In the genomic region with DNA sequence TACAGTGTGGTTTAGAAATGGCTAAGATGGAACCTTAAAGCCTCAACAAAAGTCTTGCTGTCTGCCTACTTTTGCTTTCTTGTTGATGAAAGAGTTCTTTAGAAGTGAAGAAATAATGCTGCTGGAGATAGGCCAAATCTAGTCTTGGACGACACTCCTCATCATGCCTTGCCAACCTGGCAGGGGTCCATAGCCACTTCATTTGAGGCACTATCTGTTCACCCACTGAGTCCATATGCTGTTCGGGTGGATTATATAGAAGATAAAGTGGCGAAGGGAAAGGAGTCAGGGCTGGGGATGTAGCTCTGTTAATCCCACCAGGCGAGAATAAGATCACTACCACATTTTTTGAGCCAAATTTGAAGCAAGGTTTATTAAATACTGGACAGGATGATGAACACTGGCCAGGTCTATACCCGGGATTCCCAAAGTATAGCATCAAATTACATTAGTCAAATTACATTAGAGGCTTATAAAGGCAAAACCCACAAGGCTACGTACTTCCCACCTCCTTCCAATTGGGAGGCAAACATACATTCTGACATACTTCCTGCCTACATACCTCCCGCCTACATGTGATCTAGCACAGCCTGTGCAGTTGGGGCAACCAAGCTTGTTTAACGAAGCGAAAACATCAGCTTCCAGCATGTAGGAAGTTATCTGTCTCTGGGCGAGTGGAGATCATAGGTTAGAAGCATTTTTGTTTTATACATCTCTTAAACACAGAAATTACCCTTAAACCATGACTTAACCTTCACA, we compare ENCODE assay signal across 8 mouse cellular contexts.
DNase-seq lines count a peak whose midpoint lies in the region.

No protein-coding gene starts in this region.

- DNase-seq in adrenal gland, adult 2 months, result peak; percentile 7
- no peak for DNase-seq in adrenal gland, adult 18-20 months (ENCODE audit: low spot score in 2 of 2)
- DNase-seq in ovary, postnatal 36 days (ENCODE audit: low spot score), result peak; percentile 3
- no peak for DNase-seq in ovary, postnatal 14 days (ENCODE audit: low spot score)
- DNase-seq in left cerebral cortex, adult 9 months (ENCODE audit: low spot score in 2 of 2), result peak; percentile 0 to 22
- peak; percentile 0 for DNase-seq in skeletal muscle tissue, adult 2 months (ENCODE audit: low read depth, low spot score)
- no peak for DNase-seq in urinary bladder, postnatal 4 days (ENCODE audit: low spot score in 2 of 2)
- DNase-seq in urinary bladder, adult 18-20 months (ENCODE audit: low spot score in 2 of 2), result no peak

Comparison
In these comparisons a context has a peak if more than half of its experiments do, and no peak if none do; other contexts are left out.
1. DNase-seq: peak in adrenal gland, adult 2 months (single experiment), ovary, postnatal 36 days (single experiment), left cerebral cortex, adult 9 months (2 of 2) and skeletal muscle tissue, adult 2 months (single experiment); none in adrenal gland, adult 18-20 months (0 of 2), ovary, postnatal 14 days (single experiment), urinary bladder, postnatal 4 days (0 of 2) and urinary bladder, adult 18-20 months (0 of 2).